Mouse (Mus musculus): ENCODE measurements around the gene Dnah3.

Dnah3 gene

GRCm38 (mm10) chr7:120055479-120055878 lies 39.6 kb downstream of the Dnah3 start:
- in situ Hi-C loops (cut with MboI, MseI): no loop called here

- in situ Hi-C loops (cut with MboI, MseI): no loop called here
These were observed 41.1 kb downstream of the Dnah3 start for GRCm38 (mm10) chr7:120054016-120054415.

GRCm38 (mm10) chr7:120050447-120050846 lies 44.6 kb downstream of the Dnah3 start:
- in situ Hi-C loops (cut with MboI, MseI): no loop called here

DNA sequence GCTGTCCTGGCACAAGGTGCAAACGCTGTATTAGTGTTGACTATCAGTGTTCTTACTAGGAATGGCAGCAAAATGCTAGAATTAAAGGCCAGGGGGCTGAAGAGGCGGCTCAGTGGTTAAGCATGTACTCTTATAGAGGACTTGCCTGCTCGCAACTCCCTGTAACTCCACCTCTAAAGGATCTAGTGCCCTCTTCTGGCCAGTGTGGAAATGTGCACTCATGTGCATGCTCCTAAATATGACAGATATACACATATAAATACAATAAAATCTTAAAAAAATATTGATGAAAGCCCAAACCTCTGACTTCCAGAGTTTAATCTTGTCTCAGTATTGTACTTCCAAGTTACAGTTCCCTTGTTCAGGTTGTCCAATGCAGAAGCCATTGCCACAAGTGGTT lies 51.1 kb downstream of the Dnah3 start:
- in situ Hi-C loops (cut with MboI, MseI): loop anchor here (10.0 kb wide), 1 partner anchor 189 kb away; no protein-coding TSS in a partner anchor

DNA sequence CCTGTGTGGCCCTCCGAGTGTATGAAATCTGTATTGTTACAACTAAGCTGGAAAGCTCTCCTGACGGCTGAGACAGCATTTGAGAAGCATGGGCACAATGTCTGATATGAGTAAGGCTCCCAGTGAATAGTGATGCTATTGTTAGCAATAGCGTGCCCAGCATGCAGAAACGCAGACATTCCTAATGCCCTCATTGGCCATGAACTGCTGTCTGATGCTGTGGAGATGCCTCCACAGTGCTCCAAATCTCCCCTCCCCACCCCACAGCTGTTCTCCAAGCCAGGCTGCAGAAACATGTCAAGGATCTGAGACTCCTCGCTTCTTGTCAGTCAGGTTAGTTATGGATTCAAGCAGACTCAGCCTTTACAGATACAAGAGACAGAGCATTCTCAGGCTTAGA lies 58.7 kb downstream of the Dnah3 start:
- in situ Hi-C loops (cut with MboI, MseI): no loop called here

- in situ Hi-C loops (cut with MboI, MseI): no loop called here
These were observed 60.1 kb downstream of the Dnah3 start for GRCm38 (mm10) chr7:120034996-120035395.

DNA sequence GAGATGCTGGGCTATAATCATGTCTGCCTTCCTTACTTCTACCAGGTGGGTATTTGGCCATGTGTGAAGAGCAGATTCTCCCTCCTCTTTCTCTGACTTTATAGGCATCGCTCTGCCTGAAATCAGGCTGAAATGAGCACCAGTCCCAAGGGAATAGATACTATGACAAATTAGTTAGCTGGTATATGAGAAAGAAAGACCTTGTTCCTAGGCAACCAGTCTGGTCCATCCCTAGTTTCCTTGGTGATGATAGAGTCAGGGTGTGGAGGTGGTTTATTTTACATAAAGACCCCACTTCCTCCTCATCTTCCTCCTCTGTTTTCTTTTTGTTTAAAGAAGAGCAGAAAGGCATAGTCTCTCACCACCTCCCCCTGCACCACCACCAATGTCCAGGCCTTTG lies 60.5 kb downstream of the Dnah3 start:
- in situ Hi-C loops (cut with MboI, MseI): no loop called here

GRCm38 (mm10) chr7:120028669-120029068 lies 66.4 kb downstream of the Dnah3 start:
- in situ Hi-C loops (cut with MboI, MseI): no loop called here

DNA sequence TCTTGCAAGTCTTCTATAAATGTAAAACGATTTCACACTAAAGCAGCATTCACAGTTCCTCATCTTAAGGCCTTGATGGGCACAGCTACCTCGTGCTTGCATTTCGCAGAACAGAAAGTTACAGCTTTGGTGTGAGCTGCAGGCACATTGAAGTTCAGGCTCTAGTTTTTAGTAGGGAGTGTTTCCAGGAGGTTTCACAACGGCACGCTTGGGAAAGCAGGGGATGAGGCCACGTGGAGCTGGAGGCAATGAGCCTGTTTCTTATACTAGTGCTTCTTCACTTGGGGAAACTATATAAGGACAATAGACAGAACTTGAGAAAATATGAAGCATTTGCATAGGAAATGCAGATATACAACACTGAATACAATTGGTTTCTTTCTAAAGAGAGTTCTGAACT lies 98.0 kb downstream of the Dnah3 start:
- in situ Hi-C loops (cut with MboI, MseI): no loop called here

DNA sequence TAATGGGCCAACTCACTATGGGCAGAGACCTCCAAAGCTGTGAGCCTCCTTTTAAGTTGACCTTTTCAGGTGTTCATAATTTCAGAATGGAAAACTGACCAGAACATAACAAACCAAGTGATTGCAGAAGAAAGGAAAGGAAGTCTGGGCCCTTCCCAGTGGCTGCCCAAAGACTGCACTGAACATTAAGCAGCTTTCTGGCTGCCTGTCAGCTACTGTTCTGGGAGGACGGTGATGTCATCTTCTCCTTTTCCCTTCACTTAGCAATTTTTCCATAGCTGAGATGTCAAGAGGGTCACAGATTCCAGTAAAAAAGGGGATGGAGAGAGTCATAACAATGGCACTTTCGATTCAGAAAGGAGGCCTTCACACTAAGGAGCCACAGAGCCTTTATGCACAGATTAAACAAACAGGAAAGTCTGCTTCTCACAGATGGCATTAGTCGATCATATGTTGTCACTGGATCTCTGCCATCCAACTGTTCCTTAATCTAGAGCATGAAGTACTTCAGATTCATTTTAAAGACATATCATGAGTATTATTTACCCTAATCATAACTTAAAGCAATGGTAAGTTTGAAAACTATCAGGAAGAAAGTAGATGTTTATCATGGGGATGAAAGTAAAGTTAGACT lies 109.7 kb downstream of the Dnah3 start:
- in situ Hi-C loops (cut with MboI, MseI): no loop called here

- in situ Hi-C loops (cut with MboI, MseI): no loop called here
These were observed 114.9 kb downstream of the Dnah3 start for GRCm38 (mm10) chr7:119980170-119980569.

DNA sequence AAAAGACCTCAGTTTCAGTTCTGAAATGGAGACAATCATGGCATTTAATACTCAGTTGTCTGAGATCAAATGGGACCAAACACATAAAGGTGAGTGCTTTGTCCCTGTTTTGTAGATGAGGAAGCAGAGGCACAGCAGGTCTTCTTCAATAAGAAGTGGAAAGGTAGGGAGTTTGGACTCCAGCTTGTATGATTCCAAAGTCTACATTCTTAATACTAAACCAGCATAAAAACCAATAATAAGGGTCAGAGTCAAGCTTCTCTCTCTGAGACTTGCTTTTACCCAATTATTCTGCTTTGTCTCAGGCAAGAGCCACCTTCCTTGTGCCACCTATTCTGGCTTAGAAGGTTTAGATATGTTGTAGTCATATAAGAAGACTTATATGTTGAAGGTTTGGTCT lies 116.5 kb downstream of the Dnah3 start:
- in situ Hi-C loops (cut with MboI, MseI): no loop called here

GRCm38 (mm10) chr7:119977574-119977973 lies 117.5 kb downstream of the Dnah3 start:
- in situ Hi-C loops (cut with MboI, MseI): no loop called here

DNA sequence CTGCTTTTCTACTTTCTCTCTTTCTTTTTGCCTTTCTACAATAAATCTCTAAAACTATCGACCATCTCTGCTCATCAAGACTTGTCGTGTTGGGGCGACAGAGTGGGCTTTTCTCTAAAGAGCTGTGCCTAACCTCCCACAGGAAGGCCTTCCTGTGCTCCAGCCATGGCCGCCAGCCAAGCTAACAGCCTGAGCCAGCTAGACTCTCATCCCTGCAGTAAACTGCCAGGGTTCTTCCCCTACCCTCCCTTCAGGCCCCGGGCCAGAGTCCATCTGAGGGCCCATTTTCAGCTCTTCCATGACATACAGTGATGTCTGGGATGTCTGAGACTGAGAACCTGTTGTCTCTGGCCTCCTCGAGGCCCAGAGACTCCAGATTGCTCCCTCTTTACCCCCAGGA lies 118.8 kb downstream of the Dnah3 start:
- in situ Hi-C loops (cut with MboI, MseI): no loop called here

DNA sequence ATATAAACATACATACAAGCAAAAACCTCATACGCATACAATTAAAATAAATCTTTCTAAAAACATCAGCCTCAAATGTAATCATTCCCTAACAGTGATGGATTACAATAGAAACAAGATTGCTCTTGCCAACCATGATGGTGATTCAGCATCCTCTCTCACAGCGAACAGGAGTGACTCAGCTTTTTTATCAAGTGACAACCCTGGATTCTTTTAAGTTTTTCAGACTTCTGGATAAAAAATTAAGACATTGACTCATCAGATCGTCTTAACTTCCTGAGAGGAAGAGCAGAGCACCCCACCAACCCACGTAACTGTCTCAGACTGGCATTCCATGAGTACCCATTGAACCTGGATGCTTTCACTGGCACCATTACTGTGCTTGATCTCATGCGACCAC lies 120.9 kb downstream of the Dnah3 start:
- in situ Hi-C loops (cut with MboI, MseI): no loop called here

DNA sequence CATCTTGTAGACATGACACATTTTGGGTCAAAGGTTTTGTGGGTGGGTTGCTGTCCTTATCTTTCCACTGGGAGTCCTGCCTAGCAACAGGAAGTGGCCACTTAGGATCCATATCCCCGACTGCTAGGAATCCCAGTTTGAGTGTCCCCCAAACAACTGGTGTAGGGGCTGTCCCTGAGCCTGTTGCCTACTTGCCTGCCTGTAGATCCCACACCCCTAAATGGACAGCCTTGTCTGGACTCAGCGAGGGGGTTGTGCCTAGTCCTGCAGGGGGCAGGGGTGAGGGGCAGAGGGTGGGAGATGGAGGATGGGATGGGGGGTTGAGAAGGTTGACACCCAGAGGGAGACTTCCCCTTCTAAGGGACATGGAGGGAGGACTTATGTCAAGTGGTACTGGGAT lies 125.8 kb downstream of the Dnah3 start:
- in situ Hi-C loops (cut with MboI, MseI): no loop called here

- in situ Hi-C loops (cut with MboI, MseI): no loop called here
These were observed 129.3 kb downstream of the Dnah3 start for GRCm38 (mm10) chr7:119965651-119966395.

GRCm38 (mm10) chr7:119965205-119965604 lies 129.9 kb downstream of the Dnah3 start:
- in situ Hi-C loops (cut with MboI, MseI): no loop called here

DNA sequence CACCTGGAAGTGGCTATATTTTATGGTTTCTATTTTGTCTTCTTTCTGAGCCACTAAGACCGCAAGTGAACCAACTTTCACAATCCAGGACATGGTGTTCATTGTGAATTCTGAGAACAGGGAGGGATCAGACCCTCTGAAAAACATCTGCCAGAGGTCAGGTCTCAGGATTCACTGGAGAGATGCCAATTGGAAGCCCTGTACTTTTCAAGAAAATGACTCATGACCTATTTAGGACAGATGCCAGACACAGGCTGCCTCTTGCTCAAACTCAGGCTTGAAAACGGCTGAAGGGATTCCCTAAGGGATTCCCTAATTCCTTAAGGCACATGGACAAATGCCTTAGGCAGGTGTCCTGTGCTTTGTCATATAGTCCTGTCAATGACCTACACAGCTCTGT lies 134.0 kb downstream of the Dnah3 start:
- in situ Hi-C loops (cut with MboI, MseI): no loop called here

- in situ Hi-C loops (cut with MboI, MseI): no loop called here
These were observed 134.5 kb downstream of the Dnah3 start for GRCm38 (mm10) chr7:119960546-119960945.

DNA sequence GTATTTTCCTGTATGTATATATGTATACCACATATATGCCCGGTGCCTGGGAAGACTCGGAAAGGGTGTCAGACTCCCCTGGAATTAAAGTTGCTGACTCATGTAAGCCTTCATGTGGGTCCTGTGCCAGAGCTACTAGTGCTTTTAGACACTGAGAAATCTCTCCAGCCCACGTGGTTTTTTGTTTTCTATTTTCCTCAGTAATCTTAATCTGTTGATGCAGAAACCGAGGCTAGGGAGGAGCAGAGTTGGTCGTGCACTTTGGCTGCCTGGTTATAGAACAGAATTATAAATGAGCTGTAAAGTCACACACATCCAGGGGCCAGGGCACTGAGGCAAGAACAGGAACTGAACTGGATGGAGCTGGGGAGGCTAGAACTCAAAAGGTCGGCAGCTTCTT lies 135.1 kb downstream of the Dnah3 start:
- in situ Hi-C loops (cut with MboI, MseI): no loop called here

DNA sequence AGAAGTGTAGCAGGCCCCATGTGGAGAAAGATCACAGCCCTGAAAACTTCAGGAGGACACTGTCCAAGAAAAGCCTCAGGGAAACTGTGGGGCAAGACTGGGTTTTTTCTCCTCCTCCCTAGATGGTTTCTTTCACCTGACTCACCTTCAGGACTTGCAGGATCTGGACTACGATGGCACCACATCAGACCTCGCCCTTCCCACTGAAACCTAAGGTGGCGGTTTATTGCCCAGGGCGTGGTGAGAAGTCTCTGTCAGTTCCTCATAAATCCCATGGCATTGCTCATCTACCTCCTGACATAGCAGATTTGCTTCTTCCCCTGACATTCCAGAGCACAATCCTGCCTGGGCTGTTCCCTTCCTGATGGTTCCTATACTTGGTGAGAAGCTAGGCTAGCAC lies 135.6 kb downstream of the Dnah3 start:
- in situ Hi-C loops (cut with MboI, MseI): no loop called here

DNA sequence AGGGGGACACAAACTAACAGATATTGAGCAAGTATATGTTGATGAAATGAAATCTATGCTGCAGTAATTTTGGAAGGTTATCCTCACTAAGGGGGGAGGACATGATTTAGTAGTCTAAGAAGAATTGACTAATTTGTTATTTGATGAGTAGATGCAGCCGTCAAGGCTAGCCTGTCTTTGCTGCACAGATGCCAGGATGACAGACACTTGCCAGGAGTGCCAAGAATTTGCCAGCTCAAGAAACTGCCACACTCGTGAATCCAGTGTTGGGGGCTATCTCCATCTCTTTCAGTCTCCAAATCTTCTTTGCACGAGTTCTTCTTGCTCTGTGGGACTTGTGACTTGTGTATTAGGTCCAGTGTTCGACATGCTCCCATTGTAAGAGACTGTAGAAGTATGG lies 136.0 kb downstream of the Dnah3 start:
- in situ Hi-C loops (cut with MboI, MseI): no loop called here

- in situ Hi-C loops (cut with MboI, MseI): no loop called here
These were observed 137.7 kb downstream of the Dnah3 start for GRCm38 (mm10) chr7:119957421-119957820.

All from T-helper 2 cell (primary cell).